Mouse (Mus musculus): Measurements from ENCODE around the gene Trappc12. TPM values are rescaled to one million over a fixed set of nuclear protein-coding genes. Genes with fewer than 3 reads are reported as not detected.

Trappc12 gene
- polyA plus RNA-seq, 1 experiment from 2014 or later, result 38.4 TPM

DNA sequence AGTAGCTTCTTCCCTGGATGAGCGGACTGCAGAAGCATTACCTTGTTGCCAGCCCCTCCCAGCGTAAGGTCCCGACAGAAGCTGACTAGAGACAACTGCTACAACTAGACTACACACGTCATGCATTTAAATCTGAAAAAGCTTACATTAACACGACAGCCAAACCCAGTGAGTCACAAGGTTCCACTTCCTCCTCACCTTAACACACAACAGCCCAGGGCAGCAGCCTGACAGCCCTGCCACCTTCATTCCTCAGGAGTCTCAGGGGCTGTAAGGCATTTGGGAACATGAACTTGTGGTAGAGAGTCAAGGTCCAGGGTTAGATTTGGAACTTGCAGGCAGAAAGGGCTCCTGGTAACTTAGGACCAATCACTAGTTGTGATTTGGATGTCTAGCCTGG lies 23.2 kb downstream of the Trappc12 start:
- Histone ChIP-seq H3K36me3 (replicated peaks; ENCODE audit: control insufficient read depth, insufficient read depth, low read depth, low read length) (no peaks in the 10 kb centered on the region; the same call in 1 of the 2 replicates), H3K27ac (replicated peaks; ENCODE audit: low read depth, low read length) (no peak overlapping the region), H3K4me2 (ENCODE audit: low read depth, low read length) (no peak overlapping the region), H3K9ac (replicated peaks; ENCODE audit: low read length) (no peak overlapping the region), H3K9me3 (replicated peaks; ENCODE audit: control insufficient read depth, low read length) (no peaks in the 10 kb centered on the region), H3K4me1 (ENCODE audit: control insufficient read depth, insufficient read depth, low read length) (no peaks in the 10 kb centered on the region), H3K4me3 (ENCODE audit: low read depth, low read length) (no peak overlapping the region), H3K27me3 (ENCODE audit: control insufficient read depth, insufficient read depth, low read length) (no peaks in the 10 kb centered on the region)
- 86% methylated on average over 5 of the region's 5 CpGs for WGBS
- ATAC-seq (replicated peaks; ENCODE audit: insufficient number of reproducible peaks, low FRiP score, low TSS enrichment, low read depth), result no peak
- DNase-seq (ENCODE audit: low spot score), result no peak

DNA sequence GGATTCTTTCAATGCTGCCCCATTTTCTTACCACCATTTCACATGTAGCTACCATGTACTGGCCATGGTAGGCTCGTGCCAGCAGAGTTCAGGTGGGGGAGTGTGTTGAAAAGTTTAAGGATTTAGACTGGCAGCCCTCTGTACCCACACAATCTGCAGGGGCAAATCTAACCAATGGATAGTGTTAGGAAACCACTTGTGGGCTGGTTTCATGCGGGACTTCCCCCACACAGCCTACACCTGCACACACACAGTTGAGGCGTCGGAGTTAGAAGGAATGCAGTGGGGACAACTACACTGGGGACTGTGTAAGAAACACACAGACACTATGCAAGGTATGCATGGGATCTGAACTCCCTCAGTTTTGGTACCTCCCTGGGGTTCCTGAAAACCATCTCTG lies 24.1 kb downstream of the Trappc12 start:
- Histone ChIP-seq H3K9me3 (replicated peaks; ENCODE audit: control insufficient read depth, low read length) (no peaks in the 10 kb centered on the region), H3K4me1 (ENCODE audit: control insufficient read depth, insufficient read depth, low read length) (no peaks in the 10 kb centered on the region), H3K4me2 (ENCODE audit: low read depth, low read length) (no peak overlapping the region), H3K27me3 (ENCODE audit: control insufficient read depth, insufficient read depth, low read length) (no peaks in the 10 kb centered on the region), H3K4me3 (ENCODE audit: low read depth, low read length) (no peak overlapping the region), H3K36me3 (replicated peaks; ENCODE audit: control insufficient read depth, insufficient read depth, low read depth, low read length) (no peaks in the 10 kb centered on the region; the same call in 1 of the 2 replicates), H3K27ac (replicated peaks; ENCODE audit: low read depth, low read length) (no peak overlapping the region), H3K9ac (replicated peaks; ENCODE audit: low read length) (no peak overlapping the region)
- 87% methylated on average over 4 of the region's 4 CpGs for WGBS
- DNase-seq (ENCODE audit: low spot score), result no peak
- no peak for ATAC-seq (replicated peaks; ENCODE audit: insufficient number of reproducible peaks, low FRiP score, low TSS enrichment, low read depth)

- no peaks in the 10 kb centered on the region for H3K9me3 ChIP-seq (replicated peaks; ENCODE audit: control insufficient read depth, low read length)
- no peak overlapping the region for H3K27ac ChIP-seq (replicated peaks; ENCODE audit: low read depth, low read length)
- H3K4me1 ChIP-seq (ENCODE audit: control insufficient read depth, insufficient read depth, low read length), result no peaks in the 10 kb centered on the region
- no peak overlapping the region for H3K9ac ChIP-seq (replicated peaks; ENCODE audit: low read length)
- H3K4me2 ChIP-seq (ENCODE audit: low read depth, low read length), result no peak overlapping the region
- no peaks in the 10 kb centered on the region; the same call in 1 of the 2 replicates for H3K36me3 ChIP-seq (replicated peaks; ENCODE audit: control insufficient read depth, insufficient read depth, low read depth, low read length)
- ATAC-seq (replicated peaks; ENCODE audit: insufficient number of reproducible peaks, low FRiP score, low TSS enrichment, low read depth) (no peak), DNase-seq (ENCODE audit: low spot score) (no peak)
- WGBS, result 73% methylated on average over 3 of the region's 3 CpGs
- no peak overlapping the region for H3K4me3 ChIP-seq (ENCODE audit: low read depth, low read length)
- H3K27me3 ChIP-seq (ENCODE audit: control insufficient read depth, insufficient read depth, low read length), result no peaks in the 10 kb centered on the region
Observed at GRCm38 (mm10) chr12:28724366-28724765, 25.9 kb downstream of the Trappc12 start.

GRCm38 (mm10) chr12:28718106-28718505 lies 32.2 kb downstream of the Trappc12 start:
- Histone ChIP-seq H3K4me1 (ENCODE audit: control insufficient read depth, insufficient read depth, low read length) (no peaks in the 10 kb centered on the region), H3K27me3 (ENCODE audit: control insufficient read depth, insufficient read depth, low read length) (no peaks in the 10 kb centered on the region), H3K4me3 (ENCODE audit: low read depth, low read length) (no peak overlapping the region), H3K36me3 (replicated peaks; ENCODE audit: control insufficient read depth, insufficient read depth, low read depth, low read length) (peaks cover 3% of the 10 kb centered on the region), H3K9ac (replicated peaks; ENCODE audit: low read length) (no peak overlapping the region), H3K9me3 (replicated peaks; ENCODE audit: control insufficient read depth, low read length) (no peaks in the 10 kb centered on the region), H3K4me2 (ENCODE audit: low read depth, low read length) (no peak overlapping the region), H3K27ac (replicated peaks; ENCODE audit: low read depth, low read length) (no peak overlapping the region)
- WGBS, result 89% methylated on average over 2 of the region's 2 CpGs
- DNase-seq (ENCODE audit: low spot score) (no peak), ATAC-seq (replicated peaks; ENCODE audit: insufficient number of reproducible peaks, low FRiP score, low TSS enrichment, low read depth) (no peak)

DNA sequence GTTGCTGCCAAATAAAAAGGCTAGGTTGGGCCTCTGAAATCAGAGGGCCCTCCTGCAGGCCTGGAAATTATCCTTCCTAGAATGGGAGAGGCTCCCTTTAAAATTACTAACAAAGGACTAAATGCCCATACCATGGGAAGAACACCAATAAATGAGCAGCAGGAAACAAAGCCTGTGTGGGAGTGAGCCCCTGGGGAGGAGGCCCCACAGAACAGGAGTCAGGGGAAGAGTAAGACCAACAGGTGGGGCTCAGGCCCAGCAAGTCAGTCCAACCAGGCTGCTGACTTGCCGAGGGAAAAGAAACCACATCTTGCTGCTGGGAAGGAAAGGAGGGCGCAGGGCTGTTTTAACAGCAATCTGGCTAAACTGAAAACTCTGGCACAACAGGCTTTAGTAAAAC lies 33.2 kb downstream of the Trappc12 start:
- H3K4me1 ChIP-seq (ENCODE audit: control insufficient read depth, insufficient read depth, low read length), result no peaks in the 10 kb centered on the region
- no peak overlapping the region for H3K9ac ChIP-seq (replicated peaks; ENCODE audit: low read length)
- WGBS, result 70% methylated on average over 2 of the region's 2 CpGs
- DNase-seq (ENCODE audit: low spot score), result no peak
- no peak overlapping the region for H3K4me3 ChIP-seq (ENCODE audit: low read depth, low read length)
- H3K4me2 ChIP-seq (ENCODE audit: low read depth, low read length), result no peak overlapping the region
- H3K27ac ChIP-seq (replicated peaks; ENCODE audit: low read depth, low read length), result no peak overlapping the region
- peaks cover 3% of the 10 kb centered on the region; the same call in 1 of the 2 replicates for H3K36me3 ChIP-seq (replicated peaks; ENCODE audit: control insufficient read depth, insufficient read depth, low read depth, low read length)
- no peaks in the 10 kb centered on the region for H3K27me3 ChIP-seq (ENCODE audit: control insufficient read depth, insufficient read depth, low read length)
- no peaks in the 10 kb centered on the region for H3K9me3 ChIP-seq (replicated peaks; ENCODE audit: control insufficient read depth, low read length)
- no peak for ATAC-seq (replicated peaks; ENCODE audit: insufficient number of reproducible peaks, low FRiP score, low TSS enrichment, low read depth)

- ATAC-seq (replicated peaks; ENCODE audit: insufficient number of reproducible peaks, low FRiP score, low TSS enrichment, low read depth), result no peak
- no peaks in the 10 kb centered on the region for H3K4me1 ChIP-seq (ENCODE audit: control insufficient read depth, insufficient read depth, low read length)
- peaks cover 3% of the 10 kb centered on the region for H3K36me3 ChIP-seq (replicated peaks; ENCODE audit: control insufficient read depth, insufficient read depth, low read depth, low read length)
Observed at GRCm38 (mm10) chr12:28714822-28715632, 35.2 kb downstream of the Trappc12 start.

DNA sequence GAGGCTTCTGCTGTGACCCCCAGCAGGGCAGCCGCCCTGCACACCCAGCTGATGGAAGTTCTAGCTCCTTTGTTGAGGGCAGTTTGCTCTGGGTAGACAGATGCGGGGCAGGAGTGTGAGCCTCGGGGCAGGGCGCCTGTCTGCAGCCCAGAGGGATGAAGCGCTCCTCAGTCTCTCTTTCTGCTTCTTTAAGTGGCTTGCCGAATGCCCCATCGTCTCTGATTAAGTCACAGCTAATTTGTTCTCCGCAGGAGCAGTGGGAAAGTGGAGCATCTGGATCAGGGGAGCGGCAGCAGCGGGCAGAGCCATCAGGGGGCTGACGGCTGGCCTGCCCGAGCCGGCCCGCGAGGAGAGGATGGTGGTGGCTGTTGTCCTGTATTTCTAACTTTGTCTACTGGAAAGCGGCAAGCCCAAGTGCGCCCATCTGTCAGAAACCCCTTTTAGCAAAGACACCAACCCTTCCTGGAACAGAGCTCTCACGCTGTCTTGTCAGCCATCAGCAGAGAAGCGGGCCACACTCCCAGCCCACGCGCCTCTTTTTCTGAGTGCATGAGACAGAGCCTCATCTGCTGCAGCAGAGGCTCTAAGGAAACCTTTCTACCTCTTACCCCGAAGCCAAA lies 39.6 kb downstream of the Trappc12 start:
- DNase-seq (ENCODE audit: low spot score), result no peak
- WGBS, result 66% methylated on average over 22 of the region's 22 CpGs

More at GRCm38 (mm10) chr12:28714822-28715632, 35.2 kb downstream of the Trappc12 start:
- no peaks in the 10 kb centered on the region for H3K9me3 ChIP-seq (replicated peaks; ENCODE audit: control insufficient read depth, low read length)
- no peak overlapping the region for H3K4me2 ChIP-seq (ENCODE audit: low read depth, low read length)
- no peak for DNase-seq (ENCODE audit: low spot score)
- H3K27me3 ChIP-seq (ENCODE audit: control insufficient read depth, insufficient read depth, low read length), result no peaks in the 10 kb centered on the region
- H3K9ac ChIP-seq (replicated peaks; ENCODE audit: low read length), result no peak overlapping the region
- no peak overlapping the region for H3K4me3 ChIP-seq (ENCODE audit: low read depth, low read length)
- WGBS, result 90% methylated on average over 24 of the region's 24 CpGs
- H3K27ac ChIP-seq (replicated peaks; ENCODE audit: low read depth, low read length), result no peak overlapping the region

DNA sequence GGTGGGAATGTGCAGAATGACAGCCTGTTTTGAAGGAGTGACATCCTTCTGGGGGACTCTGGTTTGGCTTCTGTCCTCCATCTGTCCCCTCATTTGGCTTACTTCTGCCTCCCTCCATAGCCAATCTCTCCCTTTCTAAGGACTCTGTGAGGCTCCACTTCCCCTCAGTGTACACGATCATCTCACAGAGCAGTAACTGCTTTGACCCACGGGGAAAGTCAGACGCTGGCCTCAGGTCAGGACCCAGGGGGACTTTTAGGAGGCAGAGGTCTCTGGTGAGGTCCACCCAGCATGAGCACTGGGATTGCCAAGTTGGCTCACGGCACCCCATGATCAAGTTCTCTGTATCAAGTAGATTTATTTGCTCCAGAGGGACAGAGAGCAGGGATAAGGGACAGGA lies 42.1 kb downstream of the Trappc12 start:
- H3K27ac ChIP-seq (replicated peaks; ENCODE audit: low read depth, low read length), result no peak overlapping the region
- no peak overlapping the region for H3K4me2 ChIP-seq (ENCODE audit: low read depth, low read length)
- H3K9me3 ChIP-seq (replicated peaks; ENCODE audit: control insufficient read depth, low read length), result no peaks in the 10 kb centered on the region
- no peak for DNase-seq (ENCODE audit: low spot score)
- H3K27me3 ChIP-seq (ENCODE audit: control insufficient read depth, insufficient read depth, low read length), result no peaks in the 10 kb centered on the region
- ATAC-seq (replicated peaks; ENCODE audit: insufficient number of reproducible peaks, low FRiP score, low TSS enrichment, low read depth), result no peak
- no peak overlapping the region for H3K4me3 ChIP-seq (ENCODE audit: low read depth, low read length)
- WGBS, result 84% methylated on average over 4 of the region's 4 CpGs
- H3K4me1 ChIP-seq (ENCODE audit: control insufficient read depth, insufficient read depth, low read length), result no peaks in the 10 kb centered on the region
- no peak overlapping the region for H3K9ac ChIP-seq (replicated peaks; ENCODE audit: low read length)
- no peaks in the 10 kb centered on the region; the same call in none of the 2 replicates for H3K36me3 ChIP-seq (replicated peaks; ENCODE audit: control insufficient read depth, insufficient read depth, low read depth, low read length)

More for the DNA sequence above, 39.6 kb downstream of the Trappc12 start:
- Histone ChIP-seq H3K36me3 (replicated peaks; ENCODE audit: control insufficient read depth, insufficient read depth, low read depth, low read length) (no peaks in the 10 kb centered on the region; the same call in none of the 2 replicates), H3K9ac (replicated peaks; ENCODE audit: low read length) (no peak overlapping the region), H3K27me3 (ENCODE audit: control insufficient read depth, insufficient read depth, low read length) (no peaks in the 10 kb centered on the region), H3K9me3 (replicated peaks; ENCODE audit: control insufficient read depth, low read length) (no peaks in the 10 kb centered on the region), H3K27ac (replicated peaks; ENCODE audit: low read depth, low read length) (no peak overlapping the region), H3K4me2 (ENCODE audit: low read depth, low read length) (no peak overlapping the region), H3K4me1 (ENCODE audit: control insufficient read depth, insufficient read depth, low read length) (no peaks in the 10 kb centered on the region), H3K4me3 (ENCODE audit: low read depth, low read length) (no peak overlapping the region)
- no peak for ATAC-seq (replicated peaks; ENCODE audit: insufficient number of reproducible peaks, low FRiP score, low TSS enrichment, low read depth)

All from embryonic facial prominence, embryonic 11.5 days (tissue).